Mouse (Mus musculus) urinary bladder, postnatal 10 days (tissue): ENCODE measurements around the gene Asf1b.
A peak's percentile ranks its signal among the peaks of the same experiment; 100 is the strongest.

Source experiments
- DNase-seq: peaks from one replicate; pipeline ENCODE4 v3.0.0; 2022; ENCODE audit warnings: low spot score

The Asf1b gene

DNA sequence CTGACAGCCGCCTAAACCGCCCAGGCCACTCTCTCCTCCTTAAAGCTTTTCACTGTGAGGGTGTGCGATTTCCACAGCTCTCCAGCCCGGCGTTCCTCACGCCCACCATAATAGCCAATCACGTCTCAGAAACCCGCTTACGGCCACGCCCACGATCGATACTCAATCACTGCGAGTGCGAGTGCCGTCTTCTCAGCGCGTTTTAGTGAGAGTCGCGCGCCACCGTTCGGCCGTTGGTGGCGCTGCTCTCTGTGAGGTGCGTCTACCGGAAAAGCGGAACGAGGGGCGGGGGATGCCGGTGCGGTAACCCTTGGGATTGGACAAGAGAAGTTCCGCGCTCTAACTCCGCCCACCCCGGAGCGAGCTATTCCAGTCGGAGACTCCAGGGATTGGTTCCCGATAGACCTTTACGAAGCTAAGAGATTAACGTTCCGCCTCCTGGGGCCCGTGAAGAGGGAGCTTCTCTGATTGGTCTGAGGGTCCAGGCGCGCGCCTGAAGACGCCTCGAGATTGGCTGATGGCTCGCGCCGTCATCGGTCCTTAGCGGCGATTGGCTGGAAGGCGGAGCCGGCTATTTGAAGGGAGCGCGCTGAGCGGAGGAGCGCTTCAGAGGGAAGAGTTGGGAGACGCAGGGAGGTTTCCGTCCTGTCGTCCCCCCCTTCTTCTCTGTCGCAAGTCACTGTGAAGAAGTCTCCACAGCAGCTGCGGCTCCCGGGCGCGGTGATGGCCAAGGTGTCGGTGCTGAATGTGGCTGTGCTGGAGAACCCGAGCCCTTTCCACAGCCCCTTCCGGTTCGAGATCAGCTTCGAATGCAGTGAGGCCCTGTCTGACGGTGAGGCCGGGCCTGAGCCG, at the start of gene Asf1b, which contains the start of gene Gm10644:
Gene Asf1b (plus strand): TSS at position 402 of the 852 bp plus-strand sequence.
Gene Gm10644 (minus strand): TSS at position 100 of the 852 bp plus-strand sequence.
- peak; percentile 89 for DNase-seq

DNA sequence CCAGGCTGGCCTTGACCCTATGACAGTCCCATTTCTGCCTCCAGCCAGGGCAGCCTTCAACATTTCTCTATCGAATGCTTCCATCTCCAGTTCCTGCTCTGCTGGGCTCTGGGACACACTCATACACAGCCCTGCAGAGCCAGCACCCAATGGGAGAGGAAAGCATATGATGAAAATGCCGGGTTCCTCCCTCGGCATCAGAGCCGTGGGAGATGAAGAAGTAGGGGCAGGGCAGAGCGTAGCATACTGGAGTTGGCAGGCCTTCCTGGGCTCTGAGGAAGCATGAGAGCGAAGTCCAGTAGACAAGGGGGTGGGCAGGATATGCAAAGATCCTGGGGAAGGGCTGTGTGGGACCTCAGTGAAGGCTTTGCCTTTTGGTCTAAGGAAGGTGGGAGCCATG, 46.7 kb upstream of the Asf1b start:
- no peak for DNase-seq

DNA sequence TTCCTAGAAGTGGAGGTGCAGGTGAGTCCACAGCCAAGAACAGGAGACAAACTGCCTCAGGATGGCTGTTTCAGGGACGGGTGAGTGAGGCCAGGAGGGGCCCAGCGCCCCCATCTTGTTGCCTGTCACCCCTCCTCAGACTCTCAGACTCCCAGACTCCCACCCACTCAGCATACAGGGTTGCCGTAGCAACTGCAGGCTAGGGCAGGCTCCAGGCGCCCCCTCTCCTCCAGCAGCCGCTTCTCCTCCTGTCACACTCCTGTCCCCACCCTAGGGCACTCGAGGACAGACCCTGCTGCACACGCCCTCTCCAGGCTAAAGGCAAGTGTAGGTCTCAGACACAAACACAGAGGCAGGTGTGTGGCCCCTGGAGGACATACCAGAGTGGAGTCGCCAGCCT, 46.0 kb upstream of the Asf1b start:
- DNase-seq: no peak

GRCm38 (mm10) chr8:83911809-83912731, 43.2 kb upstream of the Asf1b start:
- DNase-seq: no peak

DNA sequence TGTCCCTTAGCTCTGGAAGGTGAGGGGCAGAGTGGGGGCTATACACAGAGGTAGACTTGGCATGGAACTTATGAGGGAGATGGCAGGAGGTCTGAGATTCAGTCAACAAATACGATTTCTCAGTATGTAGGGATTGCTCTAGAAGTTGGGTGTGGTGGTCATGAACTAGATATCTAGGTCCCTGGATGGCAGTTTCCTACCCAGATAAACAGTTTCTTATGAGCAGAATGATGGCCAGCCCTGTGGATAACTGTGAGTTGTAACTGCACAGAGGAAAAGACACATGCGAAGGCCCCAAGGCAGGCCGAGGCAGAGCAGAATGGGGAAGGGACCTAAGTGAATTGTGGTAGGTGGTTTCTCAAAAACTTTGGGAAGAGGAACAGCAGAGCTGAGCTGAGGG, 41.1 kb upstream of the Asf1b start:
- no peak for DNase-seq

DNA sequence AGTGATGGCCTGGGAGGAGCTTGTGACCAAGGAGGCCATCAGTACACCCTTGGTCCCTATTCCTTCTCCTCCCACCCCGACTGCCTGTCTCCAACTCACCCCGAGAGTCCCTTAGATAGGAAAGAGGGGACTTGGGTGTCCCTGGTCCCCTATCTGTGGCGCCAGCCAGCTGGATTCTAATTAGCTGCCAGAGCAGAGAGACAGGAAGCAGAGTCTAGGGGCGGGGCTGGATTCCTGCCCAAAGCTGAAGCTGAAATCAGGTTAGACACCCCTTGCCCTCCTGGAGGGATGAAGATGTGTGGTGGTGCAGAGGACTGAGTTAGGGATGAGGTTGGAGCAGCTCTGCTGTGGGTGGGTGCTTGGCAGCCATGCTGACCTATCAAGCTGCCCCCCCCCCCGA, 40.4 kb upstream of the Asf1b start:
- DNase-seq: no peak

- DNase-seq: no peak
These were observed 39.3 kb upstream of the Asf1b start for GRCm38 (mm10) chr8:83916015-83916414.

GRCm38 (mm10) chr8:83917566-83917965, 37.7 kb upstream of the Asf1b start:
- no peak for DNase-seq

DNA sequence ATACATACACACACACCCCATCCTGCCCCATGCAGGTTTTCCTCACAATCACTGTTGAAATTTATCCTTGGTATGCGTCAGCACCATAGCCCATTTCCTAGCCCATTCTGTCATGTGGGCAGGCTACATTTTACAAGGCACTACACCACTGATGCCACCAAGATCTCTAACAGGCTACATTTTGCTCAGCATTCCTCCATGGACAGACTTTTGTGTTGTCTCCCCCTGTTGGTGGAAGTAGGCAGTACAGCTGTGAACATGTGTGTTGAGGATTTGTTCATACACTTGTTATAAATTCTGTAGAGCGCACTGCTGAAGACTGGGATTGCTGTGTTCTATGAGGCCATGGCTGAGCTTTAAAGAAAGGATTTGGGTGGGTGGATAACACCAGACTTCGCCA, 33.7 kb upstream of the Asf1b start:
- peak; percentile 51 for DNase-seq

DNA sequence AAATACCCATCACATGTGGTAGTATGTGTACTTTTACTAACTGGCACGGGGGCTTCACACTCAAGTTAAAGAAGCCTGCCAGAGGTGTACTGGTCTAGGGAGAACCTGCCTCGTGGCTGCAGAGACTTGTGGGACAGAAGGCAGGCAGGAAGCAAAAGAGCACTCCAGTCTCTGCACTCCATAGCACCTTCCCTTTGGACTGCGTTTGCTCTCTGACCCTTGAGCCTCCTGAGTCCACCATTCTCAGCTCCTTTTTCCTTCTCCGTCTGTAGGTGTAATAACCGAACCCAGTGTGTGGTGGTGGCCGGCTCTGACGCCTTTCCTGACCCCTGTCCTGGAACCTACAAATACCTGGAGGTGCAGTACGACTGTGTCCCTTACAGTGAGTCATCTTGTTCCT, 32.6 kb upstream of the Asf1b start:
- no peak for DNase-seq

- DNase-seq: no peak
These were observed 30.7 kb upstream of the Asf1b start for GRCm38 (mm10) chr8:83924585-83924984.

DNA sequence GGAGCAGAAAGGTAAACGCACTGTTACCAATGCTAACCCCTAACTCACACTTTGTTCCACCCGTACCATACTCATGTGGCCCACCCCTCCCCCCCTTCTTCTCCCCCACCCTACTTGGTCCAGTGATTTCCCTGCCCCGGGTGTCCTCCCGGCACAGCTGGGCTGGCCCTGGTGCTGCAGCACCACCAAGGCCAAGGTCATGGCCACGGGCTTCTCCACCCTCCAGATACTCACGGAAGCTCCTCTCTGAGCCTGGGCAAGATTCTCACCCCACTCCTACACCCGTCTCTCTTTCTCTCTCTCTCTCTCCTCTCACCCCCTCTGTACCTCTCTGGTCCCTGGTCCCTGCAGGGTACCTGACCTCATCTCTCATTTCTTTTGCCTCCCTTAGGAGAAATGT, 29.0 kb upstream of the Asf1b start:
- no peak for DNase-seq

DNA sequence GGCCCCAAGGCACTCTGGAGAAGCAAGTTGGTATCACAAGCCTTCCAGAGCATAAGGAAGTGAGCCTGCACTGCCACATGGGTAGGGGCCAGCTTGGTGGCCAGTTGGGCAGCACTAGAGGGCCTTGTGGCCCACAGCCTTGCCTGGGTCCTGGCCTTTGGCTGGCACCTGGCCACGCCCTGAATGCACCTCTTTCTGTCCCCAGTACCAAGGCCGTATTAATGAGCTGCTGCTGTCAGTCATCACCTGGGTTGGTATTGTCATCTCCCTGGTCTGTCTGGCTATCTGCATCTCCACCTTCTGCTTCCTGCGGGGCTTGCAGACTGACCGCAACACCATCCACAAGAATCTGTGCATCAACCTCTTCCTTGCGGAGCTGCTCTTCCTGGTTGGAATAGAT, 21.1 kb upstream of the Asf1b start:
- DNase-seq: no peak

GRCm38 (mm10) chr8:83934994-83935393, 20.3 kb upstream of the Asf1b start:
- DNase-seq: no peak

DNA sequence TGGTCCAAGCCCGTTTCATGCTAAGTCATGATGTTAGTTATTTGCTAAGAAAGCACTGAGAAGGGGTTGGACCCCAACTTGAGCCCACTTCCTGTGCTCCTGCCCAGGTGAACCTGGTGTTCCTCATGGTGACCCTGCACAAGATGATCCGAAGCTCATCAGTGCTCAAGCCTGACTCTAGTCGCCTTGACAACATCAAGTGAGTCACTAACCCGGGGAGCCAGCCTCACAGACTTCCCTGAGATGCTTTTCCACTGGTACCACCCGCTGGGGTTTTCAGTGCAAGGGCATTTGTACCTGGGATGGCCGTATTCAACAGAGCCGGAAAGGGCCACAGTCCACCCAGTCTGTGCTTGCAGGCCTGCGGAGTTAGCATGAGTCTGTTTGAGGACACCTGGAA, 19.9 kb upstream of the Asf1b start:
- no peak for DNase-seq

GRCm38 (mm10) chr8:83937645-83938044, 17.7 kb upstream of the Asf1b start:
- no peak for DNase-seq

GRCm38 (mm10) chr8:83938330-83938729, 17.0 kb upstream of the Asf1b start:
- no peak for DNase-seq

- DNase-seq: no peak
These were observed 14.1 kb upstream of the Asf1b start for GRCm38 (mm10) chr8:83941066-83941677.

DNA sequence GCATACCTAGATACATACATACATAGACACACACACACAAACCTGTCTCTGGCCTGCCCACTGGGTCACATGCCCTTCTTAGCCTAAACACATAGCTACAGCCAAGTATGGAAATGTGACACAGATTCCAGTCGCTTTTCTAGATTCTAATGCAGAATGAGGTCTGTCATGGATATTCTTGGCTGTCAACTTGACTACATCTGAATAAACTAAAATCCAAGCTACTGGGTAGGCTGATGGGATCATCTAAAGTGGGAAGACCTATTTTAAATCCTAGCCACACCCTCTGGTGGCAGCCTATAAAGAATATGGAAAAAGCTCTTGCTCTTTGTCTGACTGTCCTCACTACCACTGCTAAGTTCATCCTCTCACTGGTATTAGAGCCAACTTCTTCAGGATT, 12.9 kb upstream of the Asf1b start:
- no peak for DNase-seq

DNA sequence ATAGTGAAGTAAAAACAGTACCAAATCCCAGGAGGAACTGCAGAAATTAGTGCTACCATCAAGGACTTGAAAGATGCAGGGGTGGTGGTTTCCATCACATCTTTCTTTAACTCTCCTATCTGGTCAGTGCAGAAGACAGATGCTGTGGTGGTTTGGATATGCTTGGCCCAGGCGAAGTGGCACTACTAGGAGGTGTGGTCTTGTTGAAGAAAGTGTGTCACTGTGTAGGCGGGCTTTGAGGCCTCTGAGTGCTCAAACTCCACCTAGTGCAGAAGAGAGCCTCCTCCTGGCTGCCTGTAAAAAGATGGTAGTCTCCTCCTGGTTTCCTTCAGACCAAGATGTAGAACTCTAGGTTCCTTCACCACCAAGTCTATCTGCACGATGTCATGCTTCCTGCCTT, 9.8 kb upstream of the Asf1b start:
- DNase-seq: no peak

DNA sequence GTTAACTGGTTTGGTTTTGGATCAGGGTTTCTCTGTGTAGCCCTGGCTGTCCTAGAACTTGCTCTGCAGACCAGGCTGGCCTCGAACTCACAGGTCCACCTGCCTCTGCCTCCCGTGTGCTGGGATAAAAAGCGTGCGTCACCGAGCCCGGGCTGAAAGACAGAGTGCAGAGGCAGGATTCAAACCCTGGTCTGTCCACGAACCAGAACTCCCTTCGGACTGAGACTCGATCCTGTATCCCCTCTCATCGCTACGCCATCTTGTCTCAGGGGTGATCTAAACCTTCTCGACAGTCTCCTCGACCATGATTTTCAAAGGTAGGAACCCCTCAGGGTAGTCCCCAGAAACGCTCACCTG, 580 bp upstream of the Asf1b start:
- DNase-seq: no peak

DNA sequence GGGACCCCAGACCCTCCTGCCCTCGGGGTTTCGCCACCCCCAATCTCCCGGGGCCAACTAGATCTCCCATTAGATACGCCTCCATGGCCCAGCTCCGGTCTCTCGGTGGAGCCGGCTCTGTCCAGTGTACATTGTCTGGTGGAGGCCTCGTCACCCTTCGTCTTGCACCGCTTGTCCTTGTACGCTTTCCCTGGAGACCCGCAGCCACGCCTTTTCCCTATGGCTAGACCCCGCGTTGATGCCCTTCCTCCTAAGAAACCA, 581 bp downstream of the Asf1b start:
- DNase-seq: no peak

DNA sequence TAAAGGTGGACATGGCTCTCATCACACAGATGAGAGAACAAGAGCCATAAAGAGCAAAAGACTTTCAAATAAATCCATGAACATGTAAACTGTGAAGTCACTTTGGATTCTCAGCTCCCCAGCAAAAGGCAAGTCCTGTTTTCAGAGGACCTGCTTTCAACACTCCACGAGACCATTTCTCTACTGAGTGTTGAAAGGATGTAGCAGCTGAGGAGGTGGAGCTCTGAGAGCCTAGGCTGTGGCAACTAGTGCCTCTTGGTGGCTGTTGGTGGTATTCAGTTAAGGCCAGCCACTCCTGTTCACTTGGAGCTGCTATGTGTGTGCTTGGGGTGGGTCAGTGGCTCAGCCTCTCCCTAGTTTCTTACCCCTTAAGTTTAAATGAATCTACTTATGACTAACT, 1.5 kb downstream of the Asf1b start:
- no peak for DNase-seq
